Mouse (Mus musculus) retina, adult 2 months (tissue): Measurements from ENCODE around the gene Ccl9.

Source experiments
- DNase-seq: peaks from one replicate; pipeline ENCODE4 v3.0.0-alpha.2; 2012; ENCODE audit warnings: low read depth, low spot score

Ccl9 gene

DNA sequence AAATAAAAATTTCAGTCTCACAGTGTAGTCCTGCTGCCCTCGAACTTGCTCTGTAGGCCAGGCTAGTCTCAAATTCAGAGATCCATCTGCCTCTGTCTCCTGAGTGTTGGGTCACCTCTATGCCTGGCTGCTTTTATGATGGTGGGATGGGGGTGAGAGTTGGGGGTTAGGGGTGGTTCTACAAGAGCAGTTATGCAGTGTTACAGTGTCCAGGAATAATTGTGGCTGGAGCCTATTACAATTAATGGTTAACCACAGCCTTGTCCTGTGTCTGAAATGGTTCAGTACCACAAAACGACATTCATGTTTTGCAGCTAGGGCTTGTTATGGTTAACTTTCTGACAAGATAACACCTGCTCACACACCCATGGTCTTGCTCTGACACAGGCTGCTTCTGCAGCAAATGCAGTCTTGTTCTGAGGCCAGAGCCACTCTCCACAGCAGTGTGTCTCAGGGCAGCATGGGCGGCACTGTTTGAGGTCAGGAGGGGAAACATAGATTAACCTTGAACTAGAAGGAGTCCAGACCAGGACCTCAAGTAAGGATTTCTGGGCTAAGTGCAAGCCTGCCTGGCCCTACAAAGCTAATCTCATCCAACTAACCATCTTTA is 39.6 kb downstream of the Ccl9 start:
- no peak for DNase-seq

DNA sequence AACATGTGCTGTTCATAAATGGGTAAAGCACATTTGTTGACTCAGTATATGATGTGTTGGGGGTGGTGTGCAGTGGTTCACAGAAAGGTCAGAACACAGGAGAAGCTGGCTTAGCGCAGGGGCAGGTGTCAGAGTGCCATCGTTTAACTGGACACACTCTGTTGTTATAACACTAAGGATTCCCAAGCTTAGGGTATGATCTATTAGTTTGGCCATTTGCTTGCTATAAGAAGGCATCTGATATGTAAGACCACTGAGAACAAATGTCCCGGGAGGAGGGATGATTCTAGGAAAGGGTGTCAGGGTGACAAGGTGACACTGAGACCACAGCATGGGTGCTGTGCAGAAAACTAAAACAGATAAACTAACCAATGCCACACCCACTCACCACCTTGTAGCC is 41.6 kb downstream of the Ccl9 start:
- no peak for DNase-seq

DNA sequence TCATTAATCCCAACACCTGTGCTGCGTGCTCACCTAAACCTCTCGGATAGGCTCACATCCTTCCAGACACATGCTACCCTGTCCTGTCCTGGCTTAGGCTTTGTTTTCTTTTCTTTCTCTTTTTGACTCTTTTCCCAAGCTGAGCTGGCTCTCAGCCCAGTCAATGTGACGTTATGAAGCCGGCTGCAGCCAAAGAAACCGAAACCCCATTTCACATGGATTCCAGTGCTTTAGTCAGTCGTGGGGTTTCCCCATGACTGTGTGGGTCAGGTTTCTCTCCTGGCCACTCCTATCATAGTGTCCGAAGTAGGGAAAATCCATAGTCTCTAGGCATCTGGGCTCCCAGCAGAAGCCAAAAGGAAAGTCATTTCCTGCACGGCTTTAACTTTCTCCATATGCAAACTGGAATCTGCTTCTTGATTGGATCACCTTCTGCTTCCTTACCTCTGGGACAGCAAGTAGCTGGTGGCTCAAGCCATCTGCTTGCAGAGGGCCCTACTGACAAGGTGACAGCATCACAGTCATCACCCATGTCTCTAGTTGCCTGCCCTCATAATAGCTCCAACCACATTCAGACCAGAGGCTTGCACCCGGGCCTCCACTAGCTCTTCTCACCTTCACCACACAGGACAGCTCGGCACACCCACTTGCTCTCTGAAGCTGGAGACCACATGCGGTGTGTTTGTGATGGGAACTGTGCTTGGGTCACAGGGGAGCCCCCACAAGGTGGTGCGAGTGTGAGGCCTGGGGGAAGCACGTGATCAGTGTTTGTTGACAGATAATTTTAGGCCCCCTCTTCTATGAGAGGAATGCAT is 43.6 kb downstream of the Ccl9 start:
- no peak for DNase-seq

DNA sequence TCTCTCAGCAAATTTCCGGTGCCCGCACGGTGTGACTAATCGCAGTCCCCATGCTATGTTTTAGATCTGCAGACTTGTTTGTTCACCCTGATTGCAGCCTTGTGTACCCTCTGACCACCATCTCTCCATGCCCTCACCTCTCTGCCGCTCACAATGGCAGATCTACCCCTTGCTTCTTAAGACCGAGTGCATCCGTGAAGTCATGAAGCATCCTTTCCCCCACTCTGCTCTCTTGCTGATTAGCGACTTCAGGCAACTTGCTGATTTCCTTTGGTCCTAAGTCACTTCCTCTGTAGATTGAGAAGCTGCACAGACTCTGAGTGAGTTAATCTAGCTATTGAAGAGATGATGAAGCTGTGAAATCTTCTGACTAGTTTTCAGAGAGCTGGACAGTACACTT is 44.3 kb downstream of the Ccl9 start:
- DNase-seq, result no peak

DNA sequence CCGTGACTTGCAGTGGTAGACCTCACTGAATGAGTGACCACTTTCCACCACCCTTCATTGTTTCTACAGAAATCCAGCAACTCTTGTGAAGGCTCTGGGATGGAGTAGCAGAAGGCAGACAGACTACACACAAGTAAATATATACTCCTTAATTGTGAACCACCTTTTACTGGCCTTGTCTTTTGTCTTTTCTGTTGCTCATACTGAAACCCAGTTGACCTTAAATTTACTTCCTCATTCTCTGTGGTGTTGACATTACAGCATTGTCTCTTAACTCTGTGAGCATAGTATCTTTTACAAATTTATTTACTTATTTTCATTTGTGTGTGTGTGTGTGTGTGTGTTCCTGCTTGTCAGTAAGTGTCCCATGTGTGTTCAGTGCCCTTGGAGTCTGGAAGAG is 45.2 kb downstream of the Ccl9 start:
- DNase-seq, result no peak

DNA sequence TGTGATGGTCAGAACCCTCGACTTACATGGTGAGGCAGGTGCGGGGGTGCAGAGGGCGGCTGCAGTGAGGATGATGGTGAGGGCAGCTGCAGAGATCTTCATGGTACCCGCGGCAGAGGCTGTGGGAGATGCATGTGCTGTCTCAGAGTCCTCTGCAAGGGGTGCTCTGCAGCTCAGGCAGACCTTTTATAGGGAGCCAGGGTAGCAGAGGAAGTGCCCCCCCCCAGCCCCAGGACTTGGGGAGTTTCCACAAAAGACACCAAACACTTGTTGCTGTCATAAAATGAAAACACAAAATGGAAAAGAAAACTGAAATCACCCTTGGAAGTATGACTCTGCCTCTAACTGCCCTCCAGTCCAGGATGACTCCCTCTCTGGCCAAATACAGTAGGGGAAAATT is 48.1 kb downstream of the Ccl9 start, which contains the start of gene Ccl5:
Gene Ccl5 (minus strand): TSS at position 159 of the 400 bp plus-strand sequence.
- DNase-seq, result no peak

DNA sequence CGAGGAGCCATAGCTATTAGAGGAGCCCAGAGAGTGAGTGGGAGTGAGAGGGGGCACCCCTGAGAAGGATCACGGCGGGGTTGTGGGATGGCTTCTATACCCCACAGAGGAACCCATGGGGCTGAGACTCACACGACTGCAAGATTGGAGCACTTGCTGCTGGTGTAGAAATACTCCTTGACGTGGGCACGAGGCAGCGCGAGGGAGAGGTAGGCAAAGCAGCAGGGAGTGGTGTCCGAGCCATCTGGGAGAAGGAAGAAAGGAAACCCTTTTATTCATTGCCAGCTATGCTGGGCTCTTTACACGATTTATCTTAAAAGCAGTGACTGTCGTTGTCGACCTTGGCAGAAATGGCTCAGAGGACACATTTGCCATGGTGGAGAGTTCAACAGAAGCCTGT is 49.4 kb downstream of the Ccl9 start:
- no peak for DNase-seq
